Mouse (Mus musculus) spleen, adult 2 months (tissue): ENCODE measurements around the gene Prkar2a.

Experiments used
- CTCF ChIP-seq: fragments of 200-500 bp; IDR thresholded peaks from 2 replicates; pipeline ENCODE4 v1.5.1; 2011; ENCODE audit warnings: mild to moderate bottlenecking, inconsistent platforms; ENCODE audit not compliant: insufficient read depth, insufficient read length, insufficient replicate concordance; ENCODE audit errors: extremely low read depth
- POLR2A ChIP-seq: fragments of 200-500 bp; IDR thresholded peaks from 2 replicates; pipeline ENCODE4 v1.6.1; 2011; ENCODE audit warnings: low read depth, low read length, inconsistent platforms

DNA sequence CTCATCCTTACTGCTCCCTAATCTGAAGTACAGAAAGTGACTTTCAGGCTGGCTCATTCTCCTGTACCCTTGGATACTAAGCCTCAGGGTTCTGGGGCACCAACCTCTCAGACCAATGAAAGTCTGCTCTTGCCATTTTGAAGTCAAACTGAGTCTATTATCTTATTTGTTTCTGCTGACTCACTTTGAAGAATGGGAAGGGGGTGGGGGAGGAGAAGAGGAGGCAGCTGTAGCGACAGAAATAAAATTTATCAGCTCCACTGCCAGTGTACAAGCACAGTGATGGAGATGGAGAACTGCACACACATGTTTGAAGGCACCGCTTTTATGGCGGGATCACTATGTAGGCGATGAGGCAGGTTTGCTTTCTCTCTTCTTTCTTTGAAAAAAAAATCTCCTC, 88.2 kb downstream of the Prkar2a start:
- TF ChIP-seq POLR2A (no peak), CTCF (no peak)
